Mouse (Mus musculus) embryonic facial prominence, embryonic 13.5 days (tissue): ENCODE measurements around the gene AL732309.1. TPM values are rescaled to one million over a fixed set of nuclear protein-coding genes. Genes with fewer than 3 reads are reported as not detected.
"Not testable (repeated sequence)": the region's sequence is repeated elsewhere in the genome, so short reads cannot be mapped to it uniquely, and the experiment has no call there.

Experiments used
- ATAC-seq: fragments of 200-750 bp; cut with Nextera tagmentation; 2 replicates; pipeline ENCODE4 v1.8.0; 2017; ENCODE audit warnings: low read depth; ENCODE audit not compliant: insufficient number of reproducible peaks, insufficient read depth, low FRiP score, low TSS enrichment
- H3K27ac ChIP-seq: fragments of 300-500 bp; sonication (generic); 2 replicates; pipeline ENCODE4 v1.5.1; 2015; ENCODE audit warnings: moderate library complexity, mild to moderate bottlenecking, inconsistent platforms
- H3K27me3 ChIP-seq: fragments of 300-500 bp; sonication (generic); 2 replicates; pipeline ENCODE4 v1.6.1; 2015; ENCODE audit warnings: mild to moderate bottlenecking, inconsistent platforms
- H3K36me3 ChIP-seq: fragments of 300-500 bp; sonication (generic); 2 replicates; pipeline ENCODE4 v1.6.1; 2015; ENCODE audit warnings: mild to moderate bottlenecking, inconsistent platforms
- H3K4me1 ChIP-seq: fragments of 300-500 bp; sonication (generic); 2 replicates; pipeline ENCODE4 v1.6.1; 2015; ENCODE audit warnings: inconsistent platforms
- H3K4me2 ChIP-seq: fragments of 300-500 bp; sonication (generic); 2 replicates; pipeline ENCODE4 v1.6.1; 2015; ENCODE audit warnings: moderate library complexity, mild to moderate bottlenecking, inconsistent platforms
- H3K4me3 ChIP-seq: fragments of 300-500 bp; sonication (generic); 2 replicates; pipeline ENCODE4 v1.5.1; 2015; ENCODE audit warnings: mild to moderate bottlenecking, inconsistent platforms
- H3K9ac ChIP-seq: fragments of 300-500 bp; sonication (generic); 2 replicates; pipeline ENCODE4 v1.6.1; 2015; ENCODE audit warnings: mild to moderate bottlenecking, inconsistent platforms
- H3K9me3 ChIP-seq: fragments of 300-500 bp; sonication (generic); 2 replicates; pipeline ENCODE4 v1.6.1; 2016; ENCODE audit warnings: inconsistent platforms
- WGBS: fragments of 180-500 bp; shearing (Covaris S2); methylation state at CpG from one replicate; pipeline ENCODE4 v1.1.7; 2015; ENCODE audit warnings: mixed read lengths; 5-methylcytosine and 5-hydroxymethylcytosine counted together
- polyA plus RNA-seq: library from polyadenylated mRNA; unstranded; fragments of >200 nt; fragmentation: Nextera tagmentation; extraction: Ambion mirVana; gene quantifications from 2 replicates; pipeline ENCODE4 v1.2.1, GENCODE M21; 2015

AL732309.1 gene
- polyA plus RNA-seq, 1 experiment from 2014 or later: 6.9 TPM

GRCm38 (mm10) chr2:25265897-25266656 is 19.4 kb upstream of the AL732309.1 start:
- no peak overlapping the region for H3K27ac ChIP-seq
- H3K4me2 ChIP-seq: peak overlapping the region; percentile 24
- no peak for ATAC-seq
- 0 out of 2 replicates have a peak overlapping the region, but pooled peaks have one; percentile 9 for H3K4me3 ChIP-seq
- peaks cover 45% of the 10 kb centered on the region for H3K4me1 ChIP-seq
- peaks cover 34% of the 10 kb centered on the region for H3K36me3 ChIP-seq
- no peaks in the 10 kb centered on the region for H3K9me3 ChIP-seq
- peaks cover 21% of the 10 kb centered on the region for H3K27me3 ChIP-seq
- H3K9ac ChIP-seq: peak overlapping the region; percentile 77
- 68% methylated on average over 6 of the region's 6 CpGs for WGBS

GRCm38 (mm10) chr2:25264851-25265250 is 18.2 kb upstream of the AL732309.1 start:
- H3K9ac ChIP-seq: peak overlapping the region; percentile 77
- peaks cover 40% of the 10 kb centered on the region for H3K4me1 ChIP-seq
- H3K27ac ChIP-seq: no peak overlapping the region
- peak overlapping the region; percentile 99 for H3K4me2 ChIP-seq
- no peaks in the 10 kb centered on the region for H3K9me3 ChIP-seq
- no peak overlapping the region for H3K4me3 ChIP-seq
- H3K36me3 ChIP-seq: peaks cover 22% of the 10 kb centered on the region
- ATAC-seq: no peak
- 61% methylated on average over 3 of the region's 3 CpGs for WGBS
- peaks cover 21% of the 10 kb centered on the region for H3K27me3 ChIP-seq

GRCm38 (mm10) chr2:25264286-25264660 is 17.6 kb upstream of the AL732309.1 start:
- WGBS: 76% methylated on average over 5 of the region's 5 CpGs
- Histone ChIP-seq H3K27ac (no peak overlapping the region), H3K9me3 (no peaks in the 10 kb centered on the region), H3K4me1 (peaks cover 40% of the 10 kb centered on the region), H3K4me2 (peak overlapping the region; percentile 99), H3K27me3 (peaks cover 21% of the 10 kb centered on the region), H3K4me3 (peak overlapping the region; percentile 79; the same call in 1 of the 2 replicates), H3K9ac (peak overlapping the region; percentile 77), H3K36me3 (peaks cover 17% of the 10 kb centered on the region)
- no peak for ATAC-seq

- peak overlapping the region; percentile 79 for H3K4me3 ChIP-seq
- peaks cover 21% of the 10 kb centered on the region for H3K27me3 ChIP-seq
- peak overlapping the region; percentile 99 for H3K4me2 ChIP-seq
- peak overlapping the region; percentile 77 for H3K9ac ChIP-seq
- H3K27ac ChIP-seq: no peak overlapping the region
- 18% methylated on average over 12 of the region's 12 CpGs for WGBS
- ATAC-seq: no peak
- peaks cover 40% of the 10 kb centered on the region for H3K4me1 ChIP-seq
- H3K9me3 ChIP-seq: no peaks in the 10 kb centered on the region
- H3K36me3 ChIP-seq: peaks cover 11% of the 10 kb centered on the region; the same call in 1 of the 2 replicates
Measured at GRCm38 (mm10) chr2:25263623-25264285, 17.1 kb upstream of the AL732309.1 start.

- Histone ChIP-seq H3K4me3 (peak overlapping the region; percentile 79), H3K4me1 (peaks cover 40% of the 10 kb centered on the region), H3K27me3 (peaks cover 21% of the 10 kb centered on the region), H3K4me2 (peak overlapping the region; percentile 99), H3K9me3 (no peaks in the 10 kb centered on the region), H3K27ac (no peak overlapping the region; the same call in 1 of the 2 replicates), H3K9ac (peak overlapping the region; percentile 77), H3K36me3 (0 out of 2 replicates have a peak, but pooled peaks cover 10% of the 10 kb centered on the region)
- WGBS: under 1% methylated on average over 82 of the region's 82 CpGs
- ATAC-seq: no peak; the same call in 1 of the 2 replicates
Measured at GRCm38 (mm10) chr2:25262795-25263622, 16.3 kb upstream of the AL732309.1 start.

GRCm38 (mm10) chr2:25262291-25262767 is 15.7 kb upstream of the AL732309.1 start, which contains the start of gene Tprn:
Tprn (plus strand) TSS chr2:25262618.
- Histone ChIP-seq H3K27ac (no peak within 1 kb of the TSS; the same call in 1 of the 2 replicates), H3K9ac (peak within 1 kb of the TSS; percentile 77), H3K4me3 (peak within 1 kb of the TSS; percentile 79), H3K4me2 (peak within 1 kb of the TSS; percentile 99), H3K36me3 (0 out of 2 replicates have a peak, but pooled peaks cover 3% of the 10 kb centered on the region), H3K9me3 (no peaks in the 10 kb centered on the region), H3K27me3 (peaks cover 21% of the 10 kb centered on the region), H3K4me1 (peaks cover 40% of the 10 kb centered on the region)
- WGBS: under 1% methylated on average over 39 of the region's 39 CpGs
- peak; percentile 98 for ATAC-seq

GRCm38 (mm10) chr2:25261870-25262269 is 15.2 kb upstream of the AL732309.1 start:
- Histone ChIP-seq H3K4me3 (peak overlapping the region; percentile 79), H3K9ac (peak overlapping the region; percentile 77), H3K27me3 (peaks cover 21% of the 10 kb centered on the region), H3K4me2 (peak overlapping the region; percentile 99), H3K36me3 (no peaks in the 10 kb centered on the region), H3K9me3 (no peaks in the 10 kb centered on the region), H3K27ac (no peak overlapping the region), H3K4me1 (peaks cover 41% of the 10 kb centered on the region)
- WGBS: 50% methylated on average over 12 of the region's 12 CpGs
- no peak for ATAC-seq

GRCm38 (mm10) chr2:25258887-25259286 is 12.2 kb upstream of the AL732309.1 start:
- H3K4me3 ChIP-seq: no peak overlapping the region
- 55% methylated on average over 2 of the region's 2 CpGs for WGBS
- ATAC-seq: no peak

GRCm38 (mm10) chr2:25257250-25257649 is 10.6 kb upstream of the AL732309.1 start:
- 84% methylated on average over 5 of the region's 5 CpGs for WGBS
- H3K4me2 ChIP-seq, H3K27me3 ChIP-seq, H3K4me3 ChIP-seq, H3K9ac ChIP-seq, ATAC-seq, H3K27ac ChIP-seq, H3K36me3 ChIP-seq, H3K9me3 ChIP-seq: not testable (repeated sequence)
- H3K4me1 ChIP-seq: peaks cover 17% of the 10 kb centered on the region

More at GRCm38 (mm10) chr2:25258887-25259286, 12.2 kb upstream of the AL732309.1 start:
- Histone ChIP-seq H3K9ac (no peak overlapping the region), H3K4me2 (no peak overlapping the region), H3K27me3 (peaks cover 11% of the 10 kb centered on the region), H3K36me3 (no peaks in the 10 kb centered on the region), H3K4me1 (peaks cover 27% of the 10 kb centered on the region), H3K27ac (no peak overlapping the region), H3K9me3 (no peaks in the 10 kb centered on the region)

GRCm38 (mm10) chr2:25256443-25257109 is 9.9 kb upstream of the AL732309.1 start:
- WGBS: 58% methylated on average over 12 of the region's 12 CpGs
- H3K9ac ChIP-seq: peak overlapping the region; percentile 88
- H3K27me3 ChIP-seq, H3K9me3 ChIP-seq, ATAC-seq, H3K27ac ChIP-seq: not testable (repeated sequence)
- peak overlapping the region; percentile 99 for H3K4me3 ChIP-seq
- peaks cover 17% of the 10 kb centered on the region for H3K4me1 ChIP-seq
- H3K4me2 ChIP-seq: peak overlapping the region; percentile 97
- peaks cover 14% of the 10 kb centered on the region for H3K36me3 ChIP-seq
